Mouse (Mus musculus): ENCODE results near the gene Lman1l.

DNA sequence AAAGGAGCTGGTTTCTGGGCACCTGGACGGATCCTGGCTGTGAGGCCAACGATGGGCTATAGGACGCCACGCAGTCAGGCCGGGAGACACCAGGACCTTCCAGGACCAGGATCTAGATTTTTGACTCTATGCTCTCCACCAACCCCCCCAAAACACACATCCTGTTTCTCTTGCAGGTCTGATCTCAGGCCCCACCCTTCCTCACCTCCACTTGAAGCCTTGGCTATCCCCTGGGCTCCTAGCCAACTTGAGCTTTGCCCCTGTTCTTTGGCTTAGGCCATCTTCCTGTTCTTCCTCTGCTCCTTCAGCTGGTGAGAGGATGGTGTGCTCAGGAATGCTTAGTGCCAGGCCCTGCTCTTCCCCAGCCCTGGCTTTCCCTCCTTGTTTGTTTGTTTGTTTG is at the start of gene Lman1l:
- TF ChIP-seq CTCF (IDR thresholded peaks at IDR 0.05; ENCODE audit: low read depth, low read length), result no peak
- TF ChIP-seq POLR2A (IDR thresholded peaks at IDR 0.05; ENCODE audit: borderline replicate concordance, low read depth, low read length), result no peak
